Mouse (Mus musculus): ENCODE results near the gene Prr7.

GRCm38 (mm10) chr13:55476256-55476655 lies 12.2 kb downstream of the Prr7 start:
- TF ChIP-seq CTCF (IDR thresholded peaks at IDR 0.05; ENCODE audit: borderline replicate concordance, extremely low read depth, insufficient read depth, insufficient read length) (no peak), POLR2A (IDR thresholded peaks at IDR 0.05; ENCODE audit: borderline replicate concordance, extremely low read depth, insufficient read depth, insufficient read length, poor library complexity, severe bottlenecking) (no peak)

Measured in brain, embryonic 14.5 days (tissue).